Mouse (Mus musculus) hematopoietic stem cell, adult 5-6 weeks (primary cell): ENCODE data around the gene Gm42906. TPM values are rescaled to one million over a fixed set of nuclear protein-coding genes. Genes with fewer than 3 reads are reported as not detected.
A peak's percentile ranks its signal among the peaks of the same experiment; 100 is the strongest.

ENCODE experiments used
- ATAC-seq, 2 experiments: fragments of 125-278 bp in 1 of 2; replicated peaks in 1 of 2; 2 replicates each; pipeline ENCODE4 v1.8.0; 2016 to 2017; ENCODE audit warnings: inconsistent platforms in 2 of 2, mild to moderate bottlenecking in 2 of 2, moderate number of reproducible peaks in 2 of 2, low read depth in 1 of 2, moderate TSS enrichment in 1 of 2; ENCODE audit not compliant: low FRiP score in 2 of 2, poor library complexity in 2 of 2, severe bottlenecking in 2 of 2, insufficient read depth in 1 of 2, low TSS enrichment in 1 of 2
- total RNA-seq: library from RNA; stranded (forward); fragments of 172-1452, 232-1000 nt; gene quantifications from 2 replicates; pipeline ENCODE4 v1.2.3, GENCODE M21; 2017

The Gm42906 gene
- total RNA-seq, 1 experiment from 2014 or later: not detected

GRCm38 (mm10) chr5:151089201-151089600, 338.8 kb downstream of the Gm42906 start:
- ATAC-seq: no peak

GRCm38 (mm10) chr5:151086425-151087202, 341.3 kb downstream of the Gm42906 start:
- peak; percentile 58 to 60; a peak in 3 of 4 replicates for ATAC-seq

- no peak for ATAC-seq
Measured at GRCm38 (mm10) chr5:151085749-151086148, 342.2 kb downstream of the Gm42906 start.

GRCm38 (mm10) chr5:151080276-151080675, 347.7 kb downstream of the Gm42906 start:
- no peak for ATAC-seq

- no peak for ATAC-seq
Measured at GRCm38 (mm10) chr5:151077953-151078352, 350.0 kb downstream of the Gm42906 start.

- no peak for ATAC-seq
Measured at GRCm38 (mm10) chr5:151076917-151077316, 351.0 kb downstream of the Gm42906 start.

- no peak for ATAC-seq
Measured at GRCm38 (mm10) chr5:151074282-151074681, 353.7 kb downstream of the Gm42906 start.

- no peak for ATAC-seq
Measured at GRCm38 (mm10) chr5:151071430-151071829, 356.5 kb downstream of the Gm42906 start.

- no peak for ATAC-seq
Measured at GRCm38 (mm10) chr5:151070896-151071295, 357.1 kb downstream of the Gm42906 start.

- ATAC-seq: no peak
Measured at GRCm38 (mm10) chr5:151069569-151069968, 358.4 kb downstream of the Gm42906 start.

GRCm38 (mm10) chr5:151066016-151066415, 361.9 kb downstream of the Gm42906 start:
- no peak for ATAC-seq

- ATAC-seq: no peak
Measured at GRCm38 (mm10) chr5:151065228-151065627, 362.7 kb downstream of the Gm42906 start.

GRCm38 (mm10) chr5:151061942-151062341, 366.0 kb downstream of the Gm42906 start:
- no peak for ATAC-seq

- no peak for ATAC-seq
Measured at GRCm38 (mm10) chr5:151060476-151060875, 367.5 kb downstream of the Gm42906 start.

GRCm38 (mm10) chr5:151059772-151060171, 368.2 kb downstream of the Gm42906 start:
- ATAC-seq: no peak

GRCm38 (mm10) chr5:151059352-151059751, 368.6 kb downstream of the Gm42906 start:
- no peak for ATAC-seq

- no peak for ATAC-seq
Measured at GRCm38 (mm10) chr5:151057716-151058115, 370.2 kb downstream of the Gm42906 start.

GRCm38 (mm10) chr5:151056920-151057294, 371.1 kb downstream of the Gm42906 start:
- ATAC-seq: peak; percentile 19 to 46; a peak in 3 of 4 replicates

- ATAC-seq: no peak
Measured at GRCm38 (mm10) chr5:151056255-151056919, 371.6 kb downstream of the Gm42906 start.
